Mouse (Mus musculus) forebrain, embryonic 13.5 days (tissue): ENCODE data around the gene 6820408C15Rik. TPM values are rescaled to one million over a fixed set of nuclear protein-coding genes. Genes with fewer than 3 reads are reported as not detected.
"Not testable (repeated sequence)": the region's sequence is repeated elsewhere in the genome, so short reads cannot be mapped to it uniquely, and the experiment has no call there.

Experiments used
- ATAC-seq: fragments of 200-750 bp; cut with Nextera tagmentation; 2 replicates; pipeline ENCODE4 v1.8.0; 2017
- H3K27ac ChIP-seq: fragments of 300-500 bp; sonication (generic); 2 replicates; pipeline ENCODE4 v1.5.1; 2015; ENCODE audit warnings: inconsistent platforms, mild to moderate bottlenecking, moderate library complexity
- H3K27me3 ChIP-seq: fragments of 300-500 bp; sonication (generic); 2 replicates; pipeline ENCODE4 v1.6.1; 2015; ENCODE audit warnings: mild to moderate bottlenecking, inconsistent platforms
- H3K36me3 ChIP-seq: fragments of 300-500 bp; sonication (generic); 2 replicates; pipeline ENCODE4 v1.6.1; 2015; ENCODE audit warnings: mild to moderate bottlenecking, inconsistent platforms; ENCODE audit not compliant: poor library complexity, severe bottlenecking
- H3K4me1 ChIP-seq: fragments of 300-500 bp; sonication (generic); 2 replicates; pipeline ENCODE4 v1.6.1; 2015; ENCODE audit warnings: inconsistent platforms
- H3K4me2 ChIP-seq: fragments of 300-500 bp; sonication (generic); 2 replicates; pipeline ENCODE4 v1.6.1; 2015; ENCODE audit warnings: inconsistent platforms, mild to moderate bottlenecking, moderate library complexity
- H3K4me3 ChIP-seq: fragments of 300-500 bp; sonication (generic); 2 replicates; pipeline ENCODE4 v1.5.1; 2015; ENCODE audit warnings: mild to moderate bottlenecking, inconsistent platforms
- H3K9ac ChIP-seq: fragments of 300-500 bp; sonication (generic); 2 replicates; pipeline ENCODE4 v1.6.1; 2015; ENCODE audit warnings: mild to moderate bottlenecking, inconsistent platforms
- H3K9me3 ChIP-seq: fragments of 300-500 bp; sonication (generic); replicated peaks from 2 replicates; pipeline ENCODE4 v1.6.1; 2016; ENCODE audit warnings: inconsistent platforms
- WGBS: fragments of 180-500 bp; shearing (Covaris S2); methylation state at CpG from one replicate; pipeline ENCODE4 v1.1.7; 2015; 5-methylcytosine and 5-hydroxymethylcytosine counted together
- polyA plus RNA-seq: library from polyadenylated mRNA; unstranded; fragments of >200 nt; fragmentation: Nextera tagmentation; extraction: Ambion mirVana; gene quantifications from 2 replicates; pipeline ENCODE4 v1.2.1, GENCODE M21; 2015

The 6820408C15Rik gene
- polyA plus RNA-seq, 1 experiment from 2014 or later, result 1.6 TPM

GRCm38 (mm10) chr2:152413158-152413764 lies 2.1 kb upstream of the 6820408C15Rik start:
- Histone ChIP-seq H3K9me3 (peaks cover 7% of the 10 kb centered on the region), H3K36me3 (no peaks in the 10 kb centered on the region), H3K27me3 (no peaks in the 10 kb centered on the region), H3K4me1 (peaks cover 35% of the 10 kb centered on the region), H3K27ac (peak overlapping the region; percentile 98), H3K4me2 (peak overlapping the region; percentile 94), H3K4me3 (peak overlapping the region; percentile 76), H3K9ac (peak overlapping the region; percentile 99)
- no peak for ATAC-seq
- 1% methylated on average over 21 of the region's 21 CpGs for WGBS

DNA sequence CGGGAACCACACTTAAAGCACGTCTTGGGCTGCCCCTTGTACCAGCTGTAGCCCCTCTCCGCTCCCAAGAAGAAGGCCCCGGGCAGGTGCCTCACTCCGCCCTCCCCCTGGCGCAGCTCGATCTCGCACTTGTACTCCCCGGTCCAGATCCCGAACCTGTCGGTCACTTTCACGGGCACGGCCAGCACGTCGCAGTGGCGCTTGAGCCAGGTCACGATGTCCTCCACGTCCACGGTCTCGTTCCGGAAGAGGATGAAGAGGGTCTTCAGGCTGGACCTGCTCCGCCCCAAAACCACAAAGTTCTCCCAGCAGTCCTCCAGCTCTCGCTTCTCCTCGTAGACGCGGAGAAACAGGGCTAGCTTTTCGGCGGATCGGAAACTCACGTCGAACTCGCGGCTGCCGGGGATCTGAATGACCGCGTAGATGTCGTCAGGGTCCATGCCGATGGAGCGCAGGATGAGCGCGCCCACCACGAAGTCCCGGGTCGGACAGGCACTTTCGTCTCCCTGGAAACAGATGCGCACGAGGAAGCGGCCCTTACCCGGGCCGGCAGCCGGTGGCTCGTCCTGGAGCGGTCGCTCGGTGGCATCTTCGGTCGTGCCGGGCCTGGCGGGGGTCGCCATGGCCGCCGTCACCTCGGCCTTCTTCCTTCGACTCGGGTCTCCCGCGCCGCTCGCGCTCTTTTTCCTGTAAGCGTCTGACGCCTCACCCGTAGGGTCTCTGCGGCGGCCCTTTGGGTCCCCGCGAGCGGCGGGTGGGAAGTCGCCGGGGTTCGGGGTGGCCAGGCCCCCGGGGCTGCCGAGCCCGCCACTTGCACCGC lies 1.4 kb upstream of the 6820408C15Rik start:
- peaks cover 7% of the 10 kb centered on the region for H3K9me3 ChIP-seq
- under 1% methylated on average over 81 of the region's 86 CpGs for WGBS
- no peaks in the 10 kb centered on the region for H3K36me3 ChIP-seq
- peak overlapping the region; percentile 94 for H3K4me2 ChIP-seq
- ATAC-seq, result peak; percentile 19
- H3K27me3 ChIP-seq, result no peaks in the 10 kb centered on the region
- H3K27ac ChIP-seq, result peak overlapping the region; percentile 96
- peak overlapping the region; percentile 76 for H3K4me3 ChIP-seq
- H3K9ac ChIP-seq, result peak overlapping the region; percentile 99
- H3K4me1 ChIP-seq, result peaks cover 35% of the 10 kb centered on the region

DNA sequence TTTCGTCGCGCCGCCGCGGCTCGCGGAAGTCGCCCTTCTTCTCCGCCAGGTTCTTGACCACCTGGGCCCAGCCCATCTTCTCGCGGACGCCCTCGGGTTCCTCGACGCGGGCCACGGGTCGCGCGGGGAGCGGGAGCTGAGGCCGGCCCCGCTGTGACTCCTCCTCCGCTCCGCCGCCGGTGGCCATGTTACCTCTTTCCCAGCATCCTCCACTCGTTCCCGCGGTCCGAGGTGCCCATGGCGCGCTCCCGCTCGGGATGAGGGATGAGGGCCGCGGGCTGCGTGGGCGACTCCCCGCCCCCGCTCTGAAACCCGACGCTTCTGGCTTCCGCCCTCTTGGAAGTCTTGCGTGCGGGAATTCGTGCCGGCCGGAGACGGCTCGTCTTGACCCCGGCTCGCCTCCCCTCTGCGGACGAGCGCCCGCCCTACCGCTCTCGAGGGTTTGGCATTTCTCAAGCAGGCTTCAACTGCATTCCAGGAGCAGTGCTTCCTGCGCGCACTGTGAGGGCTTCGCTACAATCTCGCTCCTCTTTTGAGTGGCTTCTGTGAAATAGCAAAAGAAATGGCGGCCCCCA lies 709 bp upstream of the 6820408C15Rik start, which contains the start of gene Zcchc3:
Zcchc3 (minus strand) TSS at position 437 of the 575 bp plus-strand sequence.
- Histone ChIP-seq H3K4me3 (peak within 1 kb of the TSS; percentile 76), H3K27me3 (no peaks in the 10 kb centered on the region), H3K4me1 (peaks cover 35% of the 10 kb centered on the region), H3K4me2 (peak within 1 kb of the TSS; percentile 94), H3K9me3 (peaks cover 7% of the 10 kb centered on the region), H3K36me3 (no peaks in the 10 kb centered on the region), H3K9ac (peak within 1 kb of the TSS; percentile 99), H3K27ac (peak within 1 kb of the TSS; percentile 96)
- WGBS, result under 1% methylated on average over 46 of the region's 65 CpGs
- peak; percentile 85 for ATAC-seq

- H3K4me2 ChIP-seq, result peak overlapping the region; percentile 94; the same call in 1 of the 2 replicates
- WGBS, result 91% methylated on average over 3 of the region's 3 CpGs
- H3K27ac ChIP-seq, result no peak overlapping the region
- no peak for ATAC-seq
- peaks cover 27% of the 10 kb centered on the region for H3K4me1 ChIP-seq
- no peak overlapping the region; the same call in 1 of the 2 replicates for H3K9ac ChIP-seq
- no peaks in the 10 kb centered on the region for H3K36me3 ChIP-seq
- peak overlapping the region; percentile 76; the same call in 1 of the 2 replicates for H3K4me3 ChIP-seq
- peaks cover 7% of the 10 kb centered on the region for H3K9me3 ChIP-seq
- H3K27me3 ChIP-seq, result no peaks in the 10 kb centered on the region
Measured at GRCm38 (mm10) chr2:152415786-152416185, 399 bp downstream of the 6820408C15Rik start.

- peaks cover 8% of the 10 kb centered on the region for H3K4me1 ChIP-seq
- H3K4me2 ChIP-seq, result peak overlapping the region; percentile 37
- H3K27me3 ChIP-seq, result no peaks in the 10 kb centered on the region
- peak overlapping the region; percentile 23; the same call in 1 of the 2 replicates for H3K9ac ChIP-seq
- no peak overlapping the region for H3K27ac ChIP-seq
- H3K4me3 ChIP-seq, result no peak overlapping the region
- no peaks in the 10 kb centered on the region for H3K9me3 ChIP-seq
- 4% methylated on average over 12 of the region's 12 CpGs for WGBS
- ATAC-seq, result no peak
- H3K36me3 ChIP-seq, result no peaks in the 10 kb centered on the region
Measured at GRCm38 (mm10) chr2:152427493-152427892, 12.1 kb downstream of the 6820408C15Rik start.

DNA sequence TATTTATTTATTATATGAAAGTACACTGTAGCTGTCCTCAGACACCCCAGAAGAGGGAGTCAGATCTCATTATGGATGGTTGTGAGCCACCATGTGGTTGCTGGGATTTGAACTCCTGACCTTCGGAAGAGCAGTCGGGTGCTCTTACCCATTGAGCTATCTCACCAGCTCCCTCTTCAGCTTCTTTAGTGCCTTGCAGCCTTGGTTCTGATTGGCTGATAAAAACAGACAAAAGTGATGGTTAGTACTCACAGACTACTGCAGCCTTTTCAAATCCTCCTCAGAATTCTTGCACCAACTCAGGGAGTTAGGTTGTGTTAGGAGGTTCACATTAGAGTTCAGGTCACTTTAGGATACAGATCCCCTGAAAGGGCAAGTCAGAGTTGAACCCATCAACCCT lies 13.1 kb downstream of the 6820408C15Rik start:
- H3K4me3 ChIP-seq, H3K27me3 ChIP-seq, H3K9me3 ChIP-seq, H3K27ac ChIP-seq, ATAC-seq, H3K36me3 ChIP-seq, H3K4me2 ChIP-seq, H3K4me1 ChIP-seq, H3K9ac ChIP-seq: not testable (repeated sequence)
- WGBS, result 86% methylated on average over 2 of the region's 2 CpGs

DNA sequence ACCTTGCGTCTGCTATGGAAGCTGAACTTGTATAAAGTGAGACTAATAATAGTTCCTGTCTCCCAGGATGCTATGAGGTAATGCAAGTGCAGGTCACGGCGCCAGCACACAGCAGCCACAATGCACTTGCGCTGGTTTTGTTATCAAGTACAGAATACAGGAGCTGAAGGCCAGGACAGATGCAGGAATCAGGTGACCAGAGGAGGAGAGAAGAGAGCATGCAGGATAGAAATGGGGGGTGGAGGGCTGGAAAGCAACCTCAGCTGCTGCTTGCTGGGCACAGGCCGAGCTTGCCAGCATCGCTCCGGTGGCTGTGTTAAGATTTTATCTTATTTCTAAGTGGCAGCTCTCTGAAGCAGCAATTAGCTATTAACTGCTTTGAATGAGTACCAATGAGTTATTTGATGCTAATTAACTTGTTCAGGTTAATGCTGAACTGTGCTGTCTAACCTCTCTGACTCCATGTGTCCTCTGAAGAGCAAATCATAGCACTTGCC lies 21.1 kb downstream of the 6820408C15Rik start:
- no peak overlapping the region for H3K4me2 ChIP-seq
- H3K9me3 ChIP-seq, result no peaks in the 10 kb centered on the region
- H3K27ac ChIP-seq, result no peak overlapping the region; the same call in 1 of the 2 replicates
- no peak for ATAC-seq
- H3K9ac ChIP-seq, result peak overlapping the region; percentile 12; the same call in 1 of the 2 replicates
- WGBS, result 53% methylated on average over 7 of the region's 7 CpGs
- H3K36me3 ChIP-seq, result no peaks in the 10 kb centered on the region
- no peaks in the 10 kb centered on the region for H3K27me3 ChIP-seq
- H3K4me3 ChIP-seq, result no peak overlapping the region
- peaks cover 17% of the 10 kb centered on the region for H3K4me1 ChIP-seq

DNA sequence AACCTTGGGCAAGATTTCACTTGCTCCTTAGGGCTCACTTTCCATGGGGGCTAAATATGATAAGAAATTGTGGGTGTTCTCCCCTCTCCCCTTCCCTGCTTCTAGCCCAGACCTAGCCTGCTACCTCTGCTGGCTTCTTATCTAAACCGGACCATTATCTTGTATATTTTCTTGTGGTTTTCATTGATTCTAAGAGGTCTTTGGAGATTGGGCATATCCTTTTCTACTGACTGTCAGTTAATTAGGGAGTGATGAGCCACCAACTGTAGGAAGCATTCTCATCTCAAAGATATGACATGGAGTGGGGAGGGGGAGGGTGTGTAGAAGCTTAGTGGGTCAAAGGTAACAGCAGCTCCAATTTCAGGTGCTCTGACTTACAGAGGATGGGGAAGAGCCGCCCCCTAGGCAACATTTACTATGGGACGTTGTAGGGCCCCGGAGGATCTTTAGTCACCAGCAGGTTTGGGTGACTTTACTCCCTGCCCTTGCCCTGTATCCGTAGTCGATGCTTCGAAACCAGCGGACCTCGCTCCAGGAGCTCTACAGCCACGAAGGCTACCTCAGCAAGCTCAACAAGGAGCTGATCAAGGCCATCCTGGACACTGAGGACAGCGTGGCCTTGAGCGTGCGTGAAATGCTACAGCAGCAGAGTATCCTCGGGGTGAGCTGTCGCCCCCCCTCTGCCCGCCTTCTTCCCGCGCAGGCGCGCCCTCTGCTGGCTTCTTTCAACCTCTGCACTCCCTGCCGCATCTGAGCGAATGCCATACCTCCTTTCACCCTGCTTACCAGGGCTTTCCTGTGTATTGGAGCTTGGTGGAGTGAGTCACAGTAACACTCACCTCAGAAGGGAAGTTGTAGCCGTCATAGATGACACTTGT lies 21.8 kb downstream of the 6820408C15Rik start:
- H3K36me3 ChIP-seq, result no peaks in the 10 kb centered on the region
- H3K4me3 ChIP-seq, result peak overlapping the region; percentile 33
- peak overlapping the region; percentile 66 for H3K4me2 ChIP-seq
- H3K9me3 ChIP-seq, result no peaks in the 10 kb centered on the region
- peaks cover 17% of the 10 kb centered on the region for H3K4me1 ChIP-seq
- peak overlapping the region; percentile 66 for H3K9ac ChIP-seq
- H3K27me3 ChIP-seq, result no peaks in the 10 kb centered on the region
- peak; percentile 92 for ATAC-seq
- H3K27ac ChIP-seq, result no peak overlapping the region
- WGBS, result 3% methylated on average over 22 of the region's 23 CpGs

DNA sequence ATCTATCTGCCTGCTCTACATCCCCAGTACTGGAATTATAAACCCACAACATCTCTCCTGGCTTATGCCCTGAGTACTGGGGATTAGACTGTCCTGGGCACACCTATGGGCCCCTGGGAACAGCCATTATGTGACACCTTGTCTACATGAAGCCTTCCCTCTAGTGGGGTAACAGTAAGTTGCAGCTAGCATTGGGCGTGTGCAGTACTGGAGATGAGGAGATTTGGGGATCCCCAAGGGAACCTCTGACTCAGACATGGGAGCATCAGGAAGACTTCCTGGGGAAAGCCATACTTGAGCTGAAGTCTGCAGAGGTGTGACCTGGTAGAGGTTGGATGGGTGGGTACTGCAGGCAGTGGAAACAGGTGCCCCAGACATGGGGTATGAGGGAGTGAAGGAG lies 23.6 kb downstream of the 6820408C15Rik start:
- Histone ChIP-seq H3K9ac (no peak overlapping the region), H3K4me1 (peaks cover 20% of the 10 kb centered on the region), H3K9me3 (no peaks in the 10 kb centered on the region), H3K4me2 (no peak overlapping the region), H3K4me3 (no peak overlapping the region), H3K36me3 (no peaks in the 10 kb centered on the region), H3K27ac (no peak overlapping the region), H3K27me3 (no peaks in the 10 kb centered on the region)
- no peak for ATAC-seq
- WGBS, result 59% methylated on average over 1 of the region's 1 CpGs

DNA sequence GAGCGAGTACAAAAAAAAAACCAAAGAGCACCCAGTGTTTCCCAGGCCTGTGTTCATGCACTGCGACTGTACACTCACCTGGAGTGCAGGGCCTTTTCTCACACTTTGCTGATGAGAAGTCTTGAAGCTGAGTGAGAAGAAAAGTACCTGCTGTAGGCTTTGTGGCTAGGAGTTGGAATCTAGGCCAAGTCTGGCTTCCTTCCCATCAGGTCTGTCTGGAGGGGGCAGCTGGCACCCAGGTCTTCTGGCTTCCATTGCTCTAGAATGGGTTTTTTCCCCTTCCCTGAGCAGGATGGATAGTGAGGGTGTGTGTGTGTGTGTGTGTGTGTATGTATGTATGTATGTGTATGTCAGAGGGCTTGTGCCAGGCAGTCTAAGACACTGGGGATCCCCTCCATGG lies 24.4 kb downstream of the 6820408C15Rik start:
- ATAC-seq, result no peak
- no peaks in the 10 kb centered on the region for H3K27me3 ChIP-seq
- H3K4me1 ChIP-seq, result peaks cover 20% of the 10 kb centered on the region
- no peak overlapping the region for H3K27ac ChIP-seq
- H3K4me2 ChIP-seq, result no peak overlapping the region
- 81% methylated on average over 2 of the region's 2 CpGs for WGBS
- H3K36me3 ChIP-seq, result no peaks in the 10 kb centered on the region
- H3K4me3 ChIP-seq, result no peak overlapping the region
- no peak overlapping the region for H3K9ac ChIP-seq
- no peaks in the 10 kb centered on the region for H3K9me3 ChIP-seq

- H3K4me2 ChIP-seq, result no peak overlapping the region
- peaks cover 4% of the 10 kb centered on the region for H3K4me1 ChIP-seq
- H3K36me3 ChIP-seq, result no peaks in the 10 kb centered on the region
- no peaks in the 10 kb centered on the region for H3K9me3 ChIP-seq
- 84% methylated on average over 4 of the region's 4 CpGs for WGBS
- no peaks in the 10 kb centered on the region for H3K27me3 ChIP-seq
- no peak overlapping the region for H3K27ac ChIP-seq
- no peak for ATAC-seq
- H3K9ac ChIP-seq, result no peak overlapping the region
- no peak overlapping the region for H3K4me3 ChIP-seq
Measured at GRCm38 (mm10) chr2:152442322-152442721, 26.9 kb downstream of the 6820408C15Rik start.
